Mouse (Mus musculus) midbrain, postnatal 0 days (tissue): ENCODE data around the gene Adam23. TPM values are rescaled to one million over a fixed set of nuclear protein-coding genes. Genes with fewer than 3 reads are reported as not detected.

Source experiments
- ATAC-seq: fragments of 200-750 bp; cut with Nextera tagmentation; 2 replicates; pipeline ENCODE4 v1.8.0; 2017; ENCODE audit warnings: moderate number of reproducible peaks, mild to moderate bottlenecking, moderate TSS enrichment, moderate library complexity; ENCODE audit not compliant: low FRiP score
- DNase-seq: peaks from one replicate; pipeline ENCODE4 v3.0.0-alpha.2; 2015; ENCODE audit warnings: low spot score
- H3K27ac ChIP-seq: fragments of 300-500 bp; sonication (generic); 2 replicates; pipeline ENCODE4 v1.5.1; 2014; ENCODE audit warnings: low read depth, mild to moderate bottlenecking, low read length, mixed read lengths
- H3K27me3 ChIP-seq: fragments of 300-500 bp; sonication (generic); 2 replicates; pipeline ENCODE4 v1.6.1; 2014; ENCODE audit warnings: low read length, control low read depth, mixed read lengths; ENCODE audit not compliant: insufficient read depth
- H3K36me3 ChIP-seq: fragments of 300-500 bp; sonication (generic); 2 replicates; pipeline ENCODE4 v1.6.1; 2014; ENCODE audit warnings: low read length, control low read depth, mixed read lengths; ENCODE audit not compliant: insufficient read depth
- H3K4me1 ChIP-seq: fragments of 300-500 bp; sonication (generic); 2 replicates; pipeline ENCODE4 v1.6.1; 2014; ENCODE audit warnings: mild to moderate bottlenecking, control low read depth, antibody characterized with exemption, low read length, mixed read lengths; ENCODE audit not compliant: insufficient read depth
- H3K4me2 ChIP-seq: fragments of 300-500 bp; sonication (generic); 2 replicates; pipeline ENCODE4 v1.6.1; 2014; ENCODE audit warnings: low read depth, mild to moderate bottlenecking, low read length, mixed read lengths; ENCODE audit not compliant: poor library complexity, severe bottlenecking
- H3K4me3 ChIP-seq: fragments of 300-500 bp; sonication (generic); 2 replicates; pipeline ENCODE4 v1.5.1; 2014; ENCODE audit warnings: low read depth, mild to moderate bottlenecking, low read length, moderate library complexity
- H3K9ac ChIP-seq: fragments of 300-500 bp; sonication (generic); replicated peaks from 2 replicates; pipeline ENCODE4 v1.6.1; 2014; ENCODE audit warnings: mild to moderate bottlenecking, low read length, moderate library complexity, mixed read lengths; ENCODE audit not compliant: poor library complexity, severe bottlenecking
- H3K9me3 ChIP-seq: fragments of 300-500 bp; sonication (generic); 2 replicates; pipeline ENCODE4 v1.6.1; 2016; ENCODE audit warnings: low read length, control low read depth
- CTCF ChIP-seq: IDR thresholded peaks from 2 replicates; pipeline ENCODE4 v1.5.1; 2016; ENCODE audit warnings: antibody characterized with exemption, mild to moderate bottlenecking
- WGBS: fragments of 180-500 bp; shearing (Covaris S2); extraction: QIAGEN DNeasy Blood & Tissue Kit; methylation state at CpG from one replicate; pipeline ENCODE4 v1.1.7; 2014; 5-methylcytosine and 5-hydroxymethylcytosine counted together
- polyA plus RNA-seq: library from polyadenylated mRNA; unstranded; fragments of >200 nt; fragmentation: Nextera tagmentation; extraction: Ambion mirVana; gene quantifications from 2 replicates; pipeline ENCODE4 v1.2.1, GENCODE M21; 2015
- total RNA-seq: library from RNA; depleted of rRNA; stranded (reverse); fragments of >200 nt; gene quantifications from 2 replicates; pipeline ENCODE4 v1.2.3, GENCODE M21; 2014

Gene Adam23
- total and polyA plus RNA-seq, 2 experiments from 2014 or later, result 19.5 to 65.3 TPM

GRCm38 (mm10) chr1:63431166-63431565 lies 14.5 kb upstream of the Adam23 start:
- ATAC-seq (no peak), DNase-seq (no peak)
- Histone ChIP-seq H3K4me1 (no peaks in the 10 kb centered on the region), H3K4me3 (no peak overlapping the region), H3K9ac (no peak overlapping the region), H3K27ac (no peak overlapping the region), H3K9me3 (no peaks in the 10 kb centered on the region), H3K36me3 (no peaks in the 10 kb centered on the region), H3K27me3 (no peaks in the 10 kb centered on the region), H3K4me2 (no peak overlapping the region)
- 91% methylated on average over 8 of the region's 8 CpGs for WGBS
- no peak for TF ChIP-seq CTCF

GRCm38 (mm10) chr1:63431842-63432241 lies 13.8 kb upstream of the Adam23 start:
- TF ChIP-seq CTCF, result no peak
- no peaks in the 10 kb centered on the region for H3K9me3 ChIP-seq

GRCm38 (mm10) chr1:63434052-63434451 lies 11.6 kb upstream of the Adam23 start:
- no peak for TF ChIP-seq CTCF
- ATAC-seq, result no peak
- DNase-seq, result no peak
- H3K36me3 ChIP-seq, result no peaks in the 10 kb centered on the region
- H3K9ac ChIP-seq, result no peak overlapping the region
- H3K4me3 ChIP-seq, result no peak overlapping the region
- no peaks in the 10 kb centered on the region for H3K27me3 ChIP-seq
- no peaks in the 10 kb centered on the region for H3K4me1 ChIP-seq
- H3K4me2 ChIP-seq, result no peak overlapping the region
- WGBS, result 64% methylated on average over 7 of the region's 7 CpGs
- H3K27ac ChIP-seq, result no peak overlapping the region
- no peaks in the 10 kb centered on the region for H3K9me3 ChIP-seq

More at GRCm38 (mm10) chr1:63431842-63432241, 13.8 kb upstream of the Adam23 start:
- Histone ChIP-seq H3K9ac (no peak overlapping the region), H3K4me1 (no peaks in the 10 kb centered on the region), H3K4me3 (no peak overlapping the region), H3K4me2 (no peak overlapping the region), H3K36me3 (no peaks in the 10 kb centered on the region), H3K27ac (no peak overlapping the region), H3K27me3 (no peaks in the 10 kb centered on the region)
- ATAC-seq (no peak), DNase-seq (no peak)
- WGBS, result 50% methylated on average over 3 of the region's 3 CpGs

- no peak for TF ChIP-seq CTCF
These were observed 8.2 kb upstream of the Adam23 start for GRCm38 (mm10) chr1:63437529-63437928.

GRCm38 (mm10) chr1:63442186-63442585 lies 3.5 kb upstream of the Adam23 start:
- 35% methylated on average over 2 of the region's 2 CpGs for WGBS
- H3K4me3 ChIP-seq, result no peak overlapping the region
- H3K27ac ChIP-seq, result no peak overlapping the region
- TF ChIP-seq CTCF, result no peak
- no peak overlapping the region for H3K4me2 ChIP-seq
- no peak for ATAC-seq
- H3K9me3 ChIP-seq, result no peaks in the 10 kb centered on the region
- no peaks in the 10 kb centered on the region for H3K36me3 ChIP-seq
- no peak overlapping the region for H3K9ac ChIP-seq
- no peak for DNase-seq
- H3K4me1 ChIP-seq, result no peaks in the 10 kb centered on the region
- no peaks in the 10 kb centered on the region for H3K27me3 ChIP-seq

More at GRCm38 (mm10) chr1:63437529-63437928, 8.2 kb upstream of the Adam23 start:
- Histone ChIP-seq H3K4me3 (no peak overlapping the region), H3K27me3 (no peaks in the 10 kb centered on the region), H3K4me1 (no peaks in the 10 kb centered on the region), H3K36me3 (no peaks in the 10 kb centered on the region), H3K9ac (no peak overlapping the region), H3K27ac (no peak overlapping the region), H3K4me2 (no peak overlapping the region), H3K9me3 (no peaks in the 10 kb centered on the region)
- no peak for ATAC-seq
- 49% methylated on average over 3 of the region's 3 CpGs for WGBS
- DNase-seq, result no peak

- WGBS, result 79% methylated on average over 4 of the region's 4 CpGs
- Histone ChIP-seq H3K4me3 (no peak overlapping the region), H3K9ac (no peak overlapping the region), H3K27me3 (no peaks in the 10 kb centered on the region), H3K9me3 (no peaks in the 10 kb centered on the region), H3K4me1 (no peaks in the 10 kb centered on the region), H3K4me2 (no peak overlapping the region), H3K36me3 (no peaks in the 10 kb centered on the region), H3K27ac (no peak overlapping the region)
- DNase-seq (no peak), ATAC-seq (no peak)
- no peak for TF ChIP-seq CTCF
These were observed 3.1 kb upstream of the Adam23 start for GRCm38 (mm10) chr1:63442616-63443015.
